Mouse (Mus musculus): ENCODE data around the gene Fdx1l. TPM values are rescaled to one million over a fixed set of nuclear protein-coding genes. Genes with fewer than 3 reads are reported as not detected.

The Fdx1l gene
- polyA plus RNA-seq, 1 experiment from 2014 or later: 26.7 TPM

DNA sequence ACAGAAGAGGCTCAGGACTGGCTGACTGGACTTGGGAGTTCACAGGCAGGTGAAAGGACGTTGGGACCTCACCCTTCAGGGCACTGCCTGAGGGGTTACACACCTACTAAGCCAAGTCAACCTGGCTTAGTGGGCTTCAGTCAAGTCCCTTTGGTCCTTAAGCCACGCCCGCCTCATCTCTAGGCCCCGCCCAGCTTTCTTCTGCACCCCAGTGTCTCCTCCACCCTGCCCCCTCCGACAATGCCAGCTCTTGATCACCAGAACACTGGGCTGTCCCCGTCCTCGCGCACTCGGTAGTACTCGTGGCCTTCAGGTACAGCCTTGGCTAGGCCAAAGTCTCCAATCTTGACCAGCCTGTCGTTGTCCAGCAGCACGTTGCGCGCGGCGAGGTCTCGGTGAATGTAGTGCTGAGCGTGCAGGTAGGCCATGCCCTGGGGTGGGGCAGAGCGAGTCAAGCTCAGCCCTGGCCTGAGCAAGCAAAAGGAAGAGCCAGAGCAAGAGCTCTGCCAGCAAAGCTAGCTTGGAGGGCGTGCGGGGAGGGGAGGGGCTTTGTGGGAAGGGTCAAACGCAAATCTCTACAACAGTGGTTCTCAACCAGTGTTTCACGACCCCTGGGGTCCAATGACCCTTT, 34.3 kb upstream of the Fdx1l start:
- Histone ChIP-seq H3K9ac (replicated peaks) (no peak overlapping the region), H3K36me3 (replicated peaks; ENCODE audit: insufficient read depth, low read length) (peaks cover 20% of the 10 kb centered on the region; the same call in 1 of the 2 replicates), H3K9me3 (ENCODE audit: low read length) (no peaks in the 10 kb centered on the region), H3K27ac (ENCODE audit: low read depth) (no peak overlapping the region), H3K27me3 (ENCODE audit: insufficient read depth, low read length) (no peaks in the 10 kb centered on the region), H3K4me1 (ENCODE audit: insufficient read depth) (peaks cover 2% of the 10 kb centered on the region; the same call in 1 of the 2 replicates), H3K4me3 (ENCODE audit: low read depth, low read length) (no peak overlapping the region), H3K4me2 (ENCODE audit: low read depth, low read length) (no peak overlapping the region)
- no peak for DNase-seq
- TF ChIP-seq CTCF (IDR thresholded peaks at IDR 0.05; ENCODE audit: low read depth) (no peak), EP300 (IDR thresholded peaks at IDR 0.05; ENCODE audit: low read depth) (no peak)
- no peak for ATAC-seq
- WGBS (ENCODE audit: insufficient replicate concordance): 67% methylated on average over 23 of the region's 23 CpGs

DNA sequence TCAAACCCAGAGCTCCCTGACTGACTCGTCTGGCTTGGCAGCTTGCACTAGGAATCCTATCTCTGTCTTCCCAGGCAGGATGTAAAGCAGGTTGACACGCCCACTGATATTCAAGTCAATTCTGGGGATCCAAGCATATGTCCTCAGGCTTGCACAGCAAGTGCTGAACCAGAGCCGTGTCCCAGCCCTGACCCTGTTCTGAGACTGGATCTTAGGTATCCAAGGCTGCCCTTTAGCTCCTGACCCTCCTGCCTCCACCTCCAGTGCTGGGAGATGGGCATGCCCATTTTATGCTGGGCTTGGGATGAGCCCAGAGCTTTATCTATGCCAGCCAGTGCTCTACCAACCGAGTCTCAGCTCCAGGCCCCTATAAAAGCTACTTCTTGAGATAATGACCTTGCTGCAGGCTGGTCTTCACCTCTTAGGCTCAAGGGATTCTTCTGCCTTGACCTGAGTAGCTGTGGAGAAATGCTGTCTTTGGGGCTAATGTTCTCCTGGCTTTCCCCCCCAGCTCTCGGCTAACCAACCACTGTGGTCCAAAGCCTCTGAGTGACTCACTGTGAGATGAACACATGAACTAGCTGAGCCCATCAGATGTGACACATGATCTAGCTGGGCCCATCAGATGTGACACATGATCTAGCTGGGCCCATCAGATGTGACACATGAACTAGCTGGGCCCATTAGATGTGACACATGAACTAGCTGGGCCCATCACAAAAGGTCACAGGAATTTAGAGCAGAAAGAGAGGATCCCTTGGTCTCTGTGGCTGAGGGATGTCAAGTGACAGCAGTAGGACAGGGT, 32.5 kb upstream of the Fdx1l start:
- no peak for DNase-seq
- Histone ChIP-seq H3K9me3 (ENCODE audit: low read length) (no peaks in the 10 kb centered on the region), H3K36me3 (replicated peaks; ENCODE audit: insufficient read depth, low read length) (peaks cover 20% of the 10 kb centered on the region; the same call in 1 of the 2 replicates), H3K4me1 (ENCODE audit: insufficient read depth) (peaks cover 2% of the 10 kb centered on the region; the same call in 1 of the 2 replicates), H3K27me3 (ENCODE audit: insufficient read depth, low read length) (no peaks in the 10 kb centered on the region), H3K4me2 (ENCODE audit: low read depth, low read length) (0 out of 2 replicates have a peak overlapping the region, but pooled peaks have one; percentile 8), H3K27ac (ENCODE audit: low read depth) (peak overlapping the region; percentile 17), H3K9ac (replicated peaks) (no peak overlapping the region), H3K4me3 (ENCODE audit: low read depth, low read length) (no peak overlapping the region)
- peak; percentile 83 for ATAC-seq
- TF ChIP-seq CTCF (IDR thresholded peaks at IDR 0.05; ENCODE audit: low read depth): no peak
- TF ChIP-seq EP300 (IDR thresholded peaks at IDR 0.05; ENCODE audit: low read depth): peak; percentile 64
- 46% methylated on average over 5 of the region's 5 CpGs for WGBS (ENCODE audit: insufficient replicate concordance)

DNA sequence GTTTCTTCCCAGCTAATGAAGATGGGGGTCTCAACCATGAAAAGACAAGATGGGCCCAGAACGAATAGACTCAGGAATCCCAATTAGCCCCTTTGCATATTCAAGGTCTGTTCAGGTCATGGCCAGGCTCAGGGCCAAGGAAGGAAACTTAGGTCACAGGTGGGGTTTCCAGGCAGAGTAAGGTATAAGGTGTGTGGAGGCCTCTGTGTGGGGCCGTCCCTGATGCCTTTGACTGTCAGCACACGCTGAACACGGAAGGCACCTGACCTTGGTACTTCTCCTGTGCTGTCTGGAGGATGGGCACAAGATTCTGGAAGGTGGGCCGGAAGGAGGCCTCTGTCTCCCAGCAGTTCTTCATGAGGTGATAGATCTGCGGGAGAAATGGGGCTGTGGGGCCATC, 31.4 kb upstream of the Fdx1l start:
- H3K9me3 ChIP-seq (ENCODE audit: low read length): no peaks in the 10 kb centered on the region
- ATAC-seq (no peak), DNase-seq (no peak)
- peaks cover 16% of the 10 kb centered on the region; the same call in 1 of the 2 replicates for H3K36me3 ChIP-seq (replicated peaks; ENCODE audit: insufficient read depth, low read length)
- no peak overlapping the region for H3K9ac ChIP-seq (replicated peaks)
- no peak overlapping the region for H3K4me2 ChIP-seq (ENCODE audit: low read depth, low read length)
- peaks cover 8% of the 10 kb centered on the region; the same call in 1 of the 2 replicates for H3K4me1 ChIP-seq (ENCODE audit: insufficient read depth)
- TF ChIP-seq EP300 (IDR thresholded peaks at IDR 0.05; ENCODE audit: low read depth): no peak
- TF ChIP-seq CTCF (IDR thresholded peaks at IDR 0.05; ENCODE audit: low read depth): no peak
- no peaks in the 10 kb centered on the region for H3K27me3 ChIP-seq (ENCODE audit: insufficient read depth, low read length)
- WGBS (ENCODE audit: insufficient replicate concordance): 88% methylated on average over 6 of the region's 6 CpGs
- no peak overlapping the region for H3K27ac ChIP-seq (ENCODE audit: low read depth)
- H3K4me3 ChIP-seq (ENCODE audit: low read depth, low read length): no peak overlapping the region

DNA sequence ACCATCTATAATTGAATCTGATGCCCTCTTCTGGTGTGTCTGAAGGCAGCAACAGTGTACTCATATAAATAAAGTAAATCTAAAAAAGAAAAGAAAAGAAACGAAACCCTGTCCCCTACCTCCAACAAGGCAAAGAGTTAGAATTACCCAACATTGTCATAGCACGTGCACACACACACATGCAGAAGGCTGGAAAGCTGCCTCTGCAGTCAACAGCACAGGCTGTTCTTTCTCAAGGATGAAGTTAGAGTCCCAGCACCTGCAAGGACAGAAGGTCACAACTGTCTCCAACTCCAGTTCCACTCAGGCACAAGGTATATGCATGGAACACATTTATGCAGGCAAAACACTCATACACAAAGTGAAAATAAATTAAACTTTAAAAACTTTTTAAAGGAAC, 28.7 kb upstream of the Fdx1l start:
- peaks cover 8% of the 10 kb centered on the region; the same call in 1 of the 2 replicates for H3K4me1 ChIP-seq (ENCODE audit: insufficient read depth)
- H3K9me3 ChIP-seq (ENCODE audit: low read length): no peaks in the 10 kb centered on the region
- TF ChIP-seq EP300 (IDR thresholded peaks at IDR 0.05; ENCODE audit: low read depth) (no peak), CTCF (IDR thresholded peaks at IDR 0.05; ENCODE audit: low read depth) (no peak)
- ATAC-seq: no peak
- H3K4me2 ChIP-seq (ENCODE audit: low read depth, low read length): no peak overlapping the region
- no peak overlapping the region for H3K4me3 ChIP-seq (ENCODE audit: low read depth, low read length)
- no peaks in the 10 kb centered on the region for H3K27me3 ChIP-seq (ENCODE audit: insufficient read depth, low read length)
- no peak for DNase-seq
- 78% methylated on average over 2 of the region's 2 CpGs for WGBS (ENCODE audit: insufficient replicate concordance)
- H3K27ac ChIP-seq (ENCODE audit: low read depth): no peak overlapping the region
- H3K9ac ChIP-seq (replicated peaks): no peak overlapping the region
- 0 out of 2 replicates have a peak, but pooled peaks cover 5% of the 10 kb centered on the region for H3K36me3 ChIP-seq (replicated peaks; ENCODE audit: insufficient read depth, low read length)

DNA sequence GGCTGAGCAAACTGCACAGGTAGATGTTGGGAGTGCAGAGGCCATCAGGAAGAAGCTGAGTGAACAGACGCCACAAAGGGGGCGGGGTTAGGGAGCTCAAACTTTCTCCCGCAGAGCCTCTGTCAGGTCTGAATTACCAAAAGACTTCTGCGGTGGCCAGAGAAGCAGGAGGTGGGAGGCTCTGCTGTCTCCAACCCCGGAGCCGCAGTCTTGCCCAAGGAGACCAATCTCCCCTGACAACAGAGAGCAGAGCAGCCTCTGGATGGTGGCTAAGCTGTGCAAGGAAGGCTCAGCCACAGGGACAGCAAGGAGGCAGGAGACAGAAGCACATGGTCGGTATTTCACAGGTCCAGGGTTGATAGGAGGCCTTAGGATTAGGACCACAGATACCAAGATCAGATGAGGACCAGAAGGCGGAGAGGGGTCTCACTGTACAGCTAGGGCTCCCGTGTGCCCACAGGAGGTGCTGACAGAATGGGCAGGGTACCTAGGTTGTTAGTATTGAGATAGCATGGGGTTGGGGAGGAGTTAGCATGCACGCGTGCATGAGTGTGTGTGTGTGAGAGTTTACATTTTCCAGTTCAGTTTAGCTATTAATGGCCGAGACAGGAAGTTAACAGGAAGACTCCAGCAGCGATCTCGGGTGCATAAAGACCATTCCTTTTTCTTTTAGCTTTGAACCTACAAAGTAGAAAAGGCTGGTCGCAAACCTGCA, 27.2 kb upstream of the Fdx1l start:
- Histone ChIP-seq H3K9me3 (ENCODE audit: low read length) (no peaks in the 10 kb centered on the region), H3K4me3 (ENCODE audit: low read depth, low read length) (no peak overlapping the region), H3K9ac (replicated peaks) (peak overlapping the region; percentile 32; the same call in 1 of the 2 replicates), H3K4me1 (ENCODE audit: insufficient read depth) (peaks cover 8% of the 10 kb centered on the region; the same call in 1 of the 2 replicates), H3K4me2 (ENCODE audit: low read depth, low read length) (peak overlapping the region; percentile 39; the same call in 1 of the 2 replicates), H3K27me3 (ENCODE audit: insufficient read depth, low read length) (no peaks in the 10 kb centered on the region), H3K36me3 (replicated peaks; ENCODE audit: insufficient read depth, low read length) (0 out of 2 replicates have a peak, but pooled peaks cover 5% of the 10 kb centered on the region), H3K27ac (ENCODE audit: low read depth) (no peak overlapping the region)
- WGBS (ENCODE audit: insufficient replicate concordance): 23% methylated on average over 15 of the region's 15 CpGs
- ATAC-seq (no peak), DNase-seq (no peak)
- TF ChIP-seq CTCF (IDR thresholded peaks at IDR 0.05; ENCODE audit: low read depth): no peak
- TF ChIP-seq EP300 (IDR thresholded peaks at IDR 0.05; ENCODE audit: low read depth): no peak

Data from liver, postnatal 0 days (tissue).